Mouse (Mus musculus) kidney, postnatal 0 days (tissue): Measurements from ENCODE around the gene Gm20821. TPM values are rescaled to one million over a fixed set of nuclear protein-coding genes. Genes with fewer than 3 reads are reported as not detected.
"Not testable (repeated sequence)": the region's sequence is repeated elsewhere in the genome, so short reads cannot be mapped to it uniquely, and the experiment has no call there.

Experiments
- ATAC-seq: fragments of 200-750 bp; cut with Nextera tagmentation; replicated peaks from 2 replicates; pipeline ENCODE4 v1.8.0; 2017; ENCODE audit warnings: low read depth, moderate number of reproducible peaks, moderate TSS enrichment, moderate library complexity; ENCODE audit not compliant: low FRiP score
- DNase-seq: peaks from one replicate; pipeline ENCODE4 v3.0.0-alpha.2; 2016; ENCODE audit warnings: low spot score
- H3K27ac ChIP-seq: fragments of 300-500 bp; sonication (generic); 2 replicates; pipeline ENCODE4 v1.5.1; 2014; ENCODE audit warnings: mild to moderate bottlenecking
- H3K27me3 ChIP-seq: fragments of 300-500 bp; sonication (generic); 2 replicates; pipeline ENCODE4 v1.6.1; 2014; ENCODE audit warnings: low read length, mixed read lengths; ENCODE audit not compliant: insufficient read depth
- H3K36me3 ChIP-seq: fragments of 300-500 bp; sonication (generic); 2 replicates; pipeline ENCODE4 v1.6.1; 2014; ENCODE audit warnings: low read length, mixed read lengths; ENCODE audit not compliant: insufficient read depth
- H3K4me1 ChIP-seq: fragments of 300-500 bp; sonication (generic); replicated peaks from 2 replicates; pipeline ENCODE4 v1.6.1; 2014; ENCODE audit warnings: antibody characterized with exemption, low read length, mixed read lengths; ENCODE audit not compliant: insufficient read depth
- H3K4me2 ChIP-seq: fragments of 300-500 bp; sonication (generic); 2 replicates; pipeline ENCODE4 v1.6.1; 2014; ENCODE audit warnings: mild to moderate bottlenecking, low read length, moderate library complexity, mixed read lengths
- H3K4me3 ChIP-seq: fragments of 300-500 bp; sonication (generic); replicated peaks from 2 replicates; pipeline ENCODE4 v1.5.1; 2014; ENCODE audit warnings: low read depth, low read length
- H3K9ac ChIP-seq: fragments of 300-500 bp; sonication (generic); 2 replicates; pipeline ENCODE4 v1.6.1; 2014; ENCODE audit warnings: low read depth, low read length
- H3K9me3 ChIP-seq: fragments of 300-500 bp; sonication (generic); replicated peaks from 2 replicates; pipeline ENCODE4 v1.6.1; 2016; ENCODE audit warnings: low read length, inconsistent platforms, mixed read lengths
- WGBS: fragments of 180-500 bp; shearing (Covaris S2); extraction: QIAGEN DNeasy Blood & Tissue Kit; methylation state at CpG from one replicate; pipeline ENCODE4 v1.1.7; 2014; 5-methylcytosine and 5-hydroxymethylcytosine counted together
- polyA plus RNA-seq: library from polyadenylated mRNA; unstranded; fragments of >200 nt; fragmentation: Nextera tagmentation; extraction: Ambion mirVana; gene quantifications from 2 replicates; pipeline ENCODE4 v1.2.1, GENCODE M21; 2015

Gene Gm20821
- polyA plus RNA-seq = not detected in 2 replicates

DNA sequence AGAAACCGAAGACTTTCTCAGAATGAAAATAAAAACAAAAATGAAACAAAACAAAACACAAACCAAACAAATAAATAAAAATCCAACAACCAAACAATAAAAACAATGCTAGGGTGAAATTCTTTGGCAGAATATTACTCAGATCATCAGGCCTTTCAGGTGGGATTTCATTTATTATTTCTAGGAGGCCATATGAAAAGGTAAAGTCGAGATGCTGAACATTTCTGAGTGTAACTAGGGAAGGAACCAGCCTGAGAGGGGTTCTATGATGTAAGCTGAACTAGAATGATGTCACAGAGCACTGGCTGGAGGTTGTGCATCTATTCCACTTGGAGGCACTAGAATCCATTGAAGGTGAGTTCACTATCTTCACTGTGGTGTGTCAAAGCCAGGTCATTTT is at the start of gene Gm20821:
Gene Gm20821 (plus strand): TSS at position 301 of the 400 bp plus-strand sequence.
- not testable (repeated sequence) for ATAC-seq, H3K9me3 ChIP-seq, DNase-seq, H3K27ac ChIP-seq, H3K4me1 ChIP-seq, H3K27me3 ChIP-seq, H3K4me2 ChIP-seq, H3K4me3 ChIP-seq, H3K36me3 ChIP-seq, H3K9ac ChIP-seq
- WGBS = 25% methylated on average over 1 of the region's 2 CpGs
